Mouse (Mus musculus) small intestine, adult 2 months (tissue): ENCODE measurements around the gene Plekhg2. TPM values are rescaled to one million over a fixed set of nuclear protein-coding genes. Genes with fewer than 3 reads are reported as not detected.

Experiments used
- H3K27ac ChIP-seq: fragments of 200-500 bp; 2 replicates; pipeline ENCODE4 v1.5.1; 2012; ENCODE audit warnings: low read depth, low read length, control low read depth, inconsistent platforms; ENCODE audit not compliant: insufficient read depth
- H3K27me3 ChIP-seq: fragments of 200-500 bp; 2 replicates; pipeline ENCODE4 v1.6.1; 2012; ENCODE audit warnings: mild to moderate bottlenecking, moderate library complexity, low read length, inconsistent platforms; ENCODE audit not compliant: control insufficient read depth, insufficient read depth
- H3K36me3 ChIP-seq: fragments of 200-500 bp; 2 replicates; pipeline ENCODE4 v1.6.1; 2012; ENCODE audit warnings: mild to moderate bottlenecking, low read length, control low read depth, inconsistent platforms; ENCODE audit not compliant: control insufficient read depth, insufficient read depth
- H3K4me1 ChIP-seq: fragments of 200-500 bp; 2 replicates; pipeline ENCODE4 v1.6.1; 2012; ENCODE audit warnings: low read length, inconsistent platforms, mixed read lengths; ENCODE audit not compliant: control insufficient read depth, insufficient read depth, insufficient read length
- H3K4me3 ChIP-seq: fragments of 200-500 bp; 2 replicates; pipeline ENCODE4 v1.5.1; 2012; ENCODE audit warnings: low read depth, mild to moderate bottlenecking, control low read depth, inconsistent platforms, low read length, moderate library complexity
- CTCF ChIP-seq: fragments of 200-500 bp; IDR thresholded peaks from 2 replicates; pipeline ENCODE4 v1.5.1; 2012; ENCODE audit warnings: low read depth, mild to moderate bottlenecking, control low read depth, inconsistent platforms, low read length, moderate library complexity, mixed read lengths; ENCODE audit not compliant: insufficient replicate concordance, insufficient read length; ENCODE audit errors: extremely low read depth
- POLR2A ChIP-seq: fragments of 200-500 bp; IDR thresholded peaks from 2 replicates; pipeline ENCODE4 v1.6.1; 2012; ENCODE audit warnings: low read depth, mild to moderate bottlenecking, control low read depth, inconsistent platforms, low read length, moderate library complexity
- WGBS: fragments of 180-500 bp; shearing (Covaris S2); methylation state at CpG from one replicate; pipeline ENCODE4 v1.1.7; 2018; 5-methylcytosine and 5-hydroxymethylcytosine counted together
- polyA plus RNA-seq: library from polyadenylated mRNA; depleted of rRNA; stranded (reverse); fragments of >200 nt; gene quantifications from 2 replicates; pipeline ENCODE4 v1.2.3, GENCODE M21; 2012; rRNA removed

Gene Plekhg2
- polyA plus RNA-seq: 22.9 and 58.2 TPM in 2 replicates

GRCm38 (mm10) chr7:28372251-28373108 is at the start of gene Plekhg2:
Gene Plekhg2 (minus strand): TSS chr7:28372599.
- peak within 1 kb of the TSS; percentile 80 for H3K4me3 ChIP-seq
- H3K27ac ChIP-seq: peak within 1 kb of the TSS; percentile 88
- peaks cover 15% of the 10 kb centered on the region for H3K36me3 ChIP-seq
- peaks cover 3% of the 10 kb centered on the region for H3K4me1 ChIP-seq
- TF ChIP-seq POLR2A: peak; percentile 61; the same call in 1 of the 2 replicates
- TF ChIP-seq CTCF: peak; percentile 70
- under 1% methylated on average over 65 of the region's 66 CpGs for WGBS
- H3K27me3 ChIP-seq: no peaks in the 10 kb centered on the region

GRCm38 (mm10) chr7:28419416-28419815 is 47.0 kb upstream of the Plekhg2 start:
- Histone ChIP-seq H3K4me1 (no peaks in the 10 kb centered on the region), H3K27ac (no peak overlapping the region), H3K36me3 (peaks cover 35% of the 10 kb centered on the region), H3K4me3 (no peak overlapping the region), H3K27me3 (no peaks in the 10 kb centered on the region)
- no peak for TF ChIP-seq CTCF
- no peak for TF ChIP-seq POLR2A
- 86% methylated on average over 2 of the region's 2 CpGs for WGBS

- WGBS: 62% methylated on average over 8 of the region's 8 CpGs
- TF ChIP-seq POLR2A: no peak
- TF ChIP-seq CTCF: no peak
- Histone ChIP-seq H3K4me1 (no peaks in the 10 kb centered on the region), H3K27me3 (no peaks in the 10 kb centered on the region), H3K4me3 (no peak overlapping the region), H3K27ac (no peak overlapping the region), H3K36me3 (peaks cover 37% of the 10 kb centered on the region)
Measured at GRCm38 (mm10) chr7:28418096-28418670, 45.8 kb upstream of the Plekhg2 start.

GRCm38 (mm10) chr7:28417368-28417767 is 45.0 kb upstream of the Plekhg2 start:
- peaks cover 39% of the 10 kb centered on the region for H3K36me3 ChIP-seq
- H3K27me3 ChIP-seq: no peaks in the 10 kb centered on the region
- TF ChIP-seq CTCF (no peak), POLR2A (no peak)
- H3K27ac ChIP-seq: no peak overlapping the region
- no peak overlapping the region for H3K4me3 ChIP-seq
- no peaks in the 10 kb centered on the region for H3K4me1 ChIP-seq

- Histone ChIP-seq H3K27me3 (no peaks in the 10 kb centered on the region), H3K4me1 (peaks cover 10% of the 10 kb centered on the region), H3K4me3 (no peak overlapping the region), H3K27ac (no peak overlapping the region), H3K36me3 (peaks cover 31% of the 10 kb centered on the region)
- TF ChIP-seq POLR2A (no peak), CTCF (no peak)
- 51% methylated on average over 4 of the region's 4 CpGs for WGBS
Measured at GRCm38 (mm10) chr7:28412826-28413225, 40.4 kb upstream of the Plekhg2 start.

- Histone ChIP-seq H3K36me3 (peaks cover 46% of the 10 kb centered on the region), H3K27me3 (no peaks in the 10 kb centered on the region), H3K4me1 (peaks cover 10% of the 10 kb centered on the region), H3K4me3 (no peak overlapping the region), H3K27ac (peak overlapping the region; percentile 62)
- no peak for TF ChIP-seq POLR2A
- no peak for TF ChIP-seq CTCF
- WGBS: 40% methylated on average over 3 of the region's 3 CpGs
Measured at GRCm38 (mm10) chr7:28410841-28411475, 38.6 kb upstream of the Plekhg2 start.

- Histone ChIP-seq H3K27ac (no peak overlapping the region), H3K27me3 (no peaks in the 10 kb centered on the region), H3K36me3 (peaks cover 73% of the 10 kb centered on the region)
Measured at GRCm38 (mm10) chr7:28401942-28402341, 29.5 kb upstream of the Plekhg2 start.

More at GRCm38 (mm10) chr7:28401942-28402341, 29.5 kb upstream of the Plekhg2 start:
- TF ChIP-seq POLR2A (no peak), CTCF (no peak)
- Histone ChIP-seq H3K4me3 (no peak overlapping the region), H3K4me1 (no peaks in the 10 kb centered on the region)
- 66% methylated on average over 3 of the region's 3 CpGs for WGBS
